Mouse (Mus musculus): ENCODE measurements around the gene Prkch. TPM values are rescaled to one million over a fixed set of nuclear protein-coding genes. Genes with fewer than 3 reads are reported as not detected.

Prkch gene
- polyA plus RNA-seq, 2 experiments = 1.1 to 1.6 TPM

DNA sequence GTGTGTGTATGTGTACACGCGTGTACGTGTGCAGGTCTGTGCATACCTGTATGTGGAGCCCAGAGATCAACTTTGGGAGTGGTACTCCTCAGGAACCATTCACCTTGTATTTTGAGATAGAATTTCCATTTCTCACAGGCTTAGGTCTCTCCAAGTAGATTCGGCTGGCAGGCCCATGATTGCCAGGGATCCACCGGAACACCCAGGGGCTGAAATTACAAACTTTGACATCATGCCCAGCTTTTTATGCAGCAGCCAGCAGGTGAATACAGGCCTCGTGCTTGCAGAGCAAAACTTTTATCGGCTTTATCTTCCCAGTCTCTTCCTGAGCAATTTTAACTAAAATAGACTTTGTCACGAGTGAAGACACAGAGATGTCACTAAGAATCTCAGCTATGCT is 217.2 kb downstream of the Prkch start:
- no peak for TF ChIP-seq CTCF (IDR thresholded peaks at IDR 0.05; ENCODE audit: low read depth)
- no peak for TF ChIP-seq EP300 (IDR thresholded peaks at IDR 0.05; ENCODE audit: low read depth)
- H3K4me2 ChIP-seq (ENCODE audit: low read depth) = no peak overlapping the region
- DNase-seq (ENCODE audit: low read depth in 3 of 3, low spot score in 3 of 3) (no peak), ATAC-seq (ENCODE audit: insufficient read depth) (no peak)
- 68% methylated on average over 8 of the region's 8 CpGs for WGBS (ENCODE audit: insufficient replicate concordance)
- H3K27me3 ChIP-seq (ENCODE audit: control insufficient read depth, insufficient read depth, low read length) = no peaks in the 10 kb centered on the region
- no peak overlapping the region for H3K27ac ChIP-seq
- no peaks in the 10 kb centered on the region for H3K4me1 ChIP-seq (replicated peaks; ENCODE audit: control insufficient read depth in 2 of 2, insufficient read depth in 2 of 2, low read length in 1 of 2)
- no peaks in the 10 kb centered on the region for H3K36me3 ChIP-seq (replicated peaks; ENCODE audit: control insufficient read depth, insufficient read depth, low read depth)
- no peaks in the 10 kb centered on the region for H3K9me3 ChIP-seq (ENCODE audit: control insufficient read depth, low read length)
- H3K9ac ChIP-seq (replicated peaks) = no peak overlapping the region
- no peak overlapping the region for H3K4me3 ChIP-seq (ENCODE audit: insufficient read depth in 1 of 2, low read depth in 2 of 2, low read length in 2 of 2)

- DNase-seq (ENCODE audit: low read depth in 3 of 3, low spot score in 3 of 3) (no peak), ATAC-seq (ENCODE audit: insufficient read depth) (no peak)
- H3K4me2 ChIP-seq (ENCODE audit: low read depth) = no peak overlapping the region
- WGBS (ENCODE audit: insufficient replicate concordance) = 55% methylated on average over 10 of the region's 10 CpGs
- H3K27me3 ChIP-seq (ENCODE audit: control insufficient read depth, insufficient read depth, low read length) = no peaks in the 10 kb centered on the region
- no peaks in the 10 kb centered on the region for H3K4me1 ChIP-seq (replicated peaks; ENCODE audit: control insufficient read depth in 2 of 2, insufficient read depth in 2 of 2, low read length in 1 of 2)
- TF ChIP-seq EP300 (IDR thresholded peaks at IDR 0.05; ENCODE audit: low read depth) (no peak), CTCF (IDR thresholded peaks at IDR 0.05; ENCODE audit: low read depth) (no peak)
- no peaks in the 10 kb centered on the region for H3K36me3 ChIP-seq (replicated peaks; ENCODE audit: control insufficient read depth, insufficient read depth, low read depth)
- no peak overlapping the region for H3K4me3 ChIP-seq (ENCODE audit: insufficient read depth in 1 of 2, low read depth in 2 of 2, low read length in 2 of 2)
- H3K9ac ChIP-seq (replicated peaks) = no peak overlapping the region
- H3K9me3 ChIP-seq (ENCODE audit: control insufficient read depth, low read length) = no peaks in the 10 kb centered on the region
- no peak overlapping the region for H3K27ac ChIP-seq
Measured at GRCm38 (mm10) chr12:73802379-73803057, 217.9 kb downstream of the Prkch start.

DNA sequence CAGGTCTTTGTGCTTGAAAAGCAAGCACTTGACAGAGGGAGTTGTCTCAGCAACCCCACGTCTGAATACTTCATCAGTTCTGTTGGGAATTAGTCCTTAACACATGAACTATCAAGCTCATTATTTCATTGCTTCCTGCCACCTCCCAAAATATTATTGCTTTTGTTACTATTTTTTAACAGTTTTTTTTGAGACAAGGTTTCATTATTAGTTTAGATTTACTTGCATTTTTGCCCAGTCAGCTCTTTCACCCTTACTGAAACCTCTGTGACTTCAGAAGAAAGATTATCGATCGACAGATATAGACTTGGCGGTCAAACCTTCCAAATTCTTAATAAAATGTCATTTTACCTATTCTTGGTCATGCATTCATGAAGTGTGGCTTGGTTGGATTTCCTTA is 219.3 kb downstream of the Prkch start:
- Histone ChIP-seq H3K4me2 (ENCODE audit: low read depth) (no peak overlapping the region), H3K36me3 (replicated peaks; ENCODE audit: control insufficient read depth, insufficient read depth, low read depth) (no peaks in the 10 kb centered on the region), H3K27ac (no peak overlapping the region), H3K27me3 (ENCODE audit: control insufficient read depth, insufficient read depth, low read length) (no peaks in the 10 kb centered on the region), H3K9me3 (ENCODE audit: control insufficient read depth, low read length) (no peaks in the 10 kb centered on the region), H3K4me1 (replicated peaks; ENCODE audit: control insufficient read depth in 2 of 2, insufficient read depth in 2 of 2, low read length in 1 of 2) (no peaks in the 10 kb centered on the region), H3K4me3 (ENCODE audit: insufficient read depth in 1 of 2, low read depth in 2 of 2, low read length in 2 of 2) (no peak overlapping the region), H3K9ac (replicated peaks) (no peak overlapping the region)
- DNase-seq (ENCODE audit: low read depth in 3 of 3, low spot score in 3 of 3) (no peak), ATAC-seq (ENCODE audit: insufficient read depth) (no peak)
- TF ChIP-seq EP300 (IDR thresholded peaks at IDR 0.05; ENCODE audit: low read depth) = no peak
- TF ChIP-seq CTCF (IDR thresholded peaks at IDR 0.05; ENCODE audit: low read depth) = no peak
- WGBS (ENCODE audit: insufficient replicate concordance) = 65% methylated on average over 4 of the region's 4 CpGs

- no peak overlapping the region for H3K4me3 ChIP-seq (ENCODE audit: insufficient read depth in 1 of 2, low read depth in 2 of 2, low read length in 2 of 2)
- H3K9ac ChIP-seq (replicated peaks) = no peak overlapping the region
- no peak overlapping the region for H3K27ac ChIP-seq
- ATAC-seq (ENCODE audit: insufficient read depth) (no peak), DNase-seq (ENCODE audit: low read depth in 3 of 3, low spot score in 3 of 3) (no peak)
- WGBS (ENCODE audit: insufficient replicate concordance) = 45% methylated on average over 3 of the region's 3 CpGs
- TF ChIP-seq EP300 (IDR thresholded peaks at IDR 0.05; ENCODE audit: low read depth) = no peak
- no peak for TF ChIP-seq CTCF (IDR thresholded peaks at IDR 0.05; ENCODE audit: low read depth)
- no peak overlapping the region for H3K4me2 ChIP-seq (ENCODE audit: low read depth)
- no peaks in the 10 kb centered on the region for H3K4me1 ChIP-seq (replicated peaks; ENCODE audit: control insufficient read depth in 2 of 2, insufficient read depth in 2 of 2, low read length in 1 of 2)
- no peaks in the 10 kb centered on the region for H3K36me3 ChIP-seq (replicated peaks; ENCODE audit: control insufficient read depth, insufficient read depth, low read depth)
- no peaks in the 10 kb centered on the region for H3K9me3 ChIP-seq (ENCODE audit: control insufficient read depth, low read length)
- H3K27me3 ChIP-seq (ENCODE audit: control insufficient read depth, insufficient read depth, low read length) = no peaks in the 10 kb centered on the region
Measured at GRCm38 (mm10) chr12:73805541-73805940, 220.9 kb downstream of the Prkch start.

DNA sequence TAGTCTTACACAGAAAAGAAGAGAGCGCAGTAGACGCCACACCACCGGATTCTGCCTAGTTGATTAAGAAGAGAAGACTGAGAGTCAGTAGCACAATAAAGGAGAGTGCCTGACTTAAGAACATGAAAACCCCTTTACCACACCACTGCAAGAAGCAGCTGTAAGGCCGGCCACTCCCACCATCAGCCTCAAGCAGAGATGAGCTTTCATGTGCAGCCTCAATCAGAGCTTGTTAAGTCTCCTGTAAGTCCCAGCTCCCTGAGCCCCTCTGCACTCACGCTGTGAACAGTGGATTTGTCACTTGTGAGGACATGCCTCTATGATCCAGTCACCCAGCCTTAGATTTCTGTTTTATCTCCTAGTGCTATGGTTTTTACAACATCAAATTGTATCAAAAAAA is 221.4 kb downstream of the Prkch start:
- Histone ChIP-seq H3K9me3 (ENCODE audit: control insufficient read depth, low read length) (no peaks in the 10 kb centered on the region), H3K4me1 (replicated peaks; ENCODE audit: control insufficient read depth in 2 of 2, insufficient read depth in 2 of 2, low read length in 1 of 2) (no peaks in the 10 kb centered on the region), H3K27me3 (ENCODE audit: control insufficient read depth, insufficient read depth, low read length) (no peaks in the 10 kb centered on the region), H3K4me3 (ENCODE audit: insufficient read depth in 1 of 2, low read depth in 2 of 2, low read length in 2 of 2) (no peak overlapping the region), H3K36me3 (replicated peaks; ENCODE audit: control insufficient read depth, insufficient read depth, low read depth) (no peaks in the 10 kb centered on the region), H3K9ac (replicated peaks) (no peak overlapping the region), H3K4me2 (ENCODE audit: low read depth) (no peak overlapping the region), H3K27ac (no peak overlapping the region)
- no peak for TF ChIP-seq CTCF (IDR thresholded peaks at IDR 0.05; ENCODE audit: low read depth)
- no peak for TF ChIP-seq EP300 (IDR thresholded peaks at IDR 0.05; ENCODE audit: low read depth)
- 54% methylated on average over 5 of the region's 5 CpGs for WGBS (ENCODE audit: insufficient replicate concordance)
- ATAC-seq (ENCODE audit: insufficient read depth) (no peak), DNase-seq (ENCODE audit: low read depth in 3 of 3, low spot score in 3 of 3) (no peak)
